Mouse (Mus musculus) heart, embryonic 14.5 days (tissue): ENCODE measurements around the gene Crybb1. TPM values are rescaled to one million over a fixed set of nuclear protein-coding genes. Genes with fewer than 3 reads are reported as not detected.

Experiments used
- ATAC-seq: fragments of 200-750 bp; cut with Nextera tagmentation; 2 replicates; pipeline ENCODE4 v1.8.0; 2017; ENCODE audit warnings: low read depth, moderate TSS enrichment; ENCODE audit not compliant: insufficient number of reproducible peaks, insufficient read depth, low FRiP score
- H3K27ac ChIP-seq, 2 experiments: fragments of 200-500 bp in 1 of 2; fragments of 300-500 bp in 1 of 2; sonication (generic) in 1 of 2; replicated peaks in 1 of 2; 2 replicates each; pipeline ENCODE4 v1.5.1; 2012 to 2014; ENCODE audit warnings: low read depth in 2 of 2, low read length in 2 of 2, control low read depth in 1 of 2, mild to moderate bottlenecking in 1 of 2, mixed read lengths in 1 of 2; ENCODE audit not compliant: control insufficient read depth in 1 of 2, insufficient read depth in 1 of 2
- H3K27me3 ChIP-seq: fragments of 300-500 bp; sonication (generic); 2 replicates; pipeline ENCODE4 v1.6.1; 2014; ENCODE audit warnings: mild to moderate bottlenecking, low read length, control low read depth; ENCODE audit not compliant: control insufficient read depth, insufficient read depth
- H3K36me3 ChIP-seq: fragments of 300-500 bp; sonication (generic); 2 replicates; pipeline ENCODE4 v1.6.1; 2014; ENCODE audit warnings: mild to moderate bottlenecking, control low read depth, low read length, mixed read lengths; ENCODE audit not compliant: control insufficient read depth, insufficient read depth
- H3K4me1 ChIP-seq, 2 experiments: fragments of 200-500 bp in 1 of 2; fragments of 300-500 bp in 1 of 2; sonication (generic) in 1 of 2; 2 replicates each; pipeline ENCODE4 v1.6.1; 2012 to 2014; ENCODE audit warnings: low read length in 2 of 2, control low read depth in 1 of 2, mixed read lengths in 1 of 2; ENCODE audit not compliant: control insufficient read depth in 2 of 2, insufficient read depth in 2 of 2
- H3K4me2 ChIP-seq: fragments of 300-500 bp; sonication (generic); 2 replicates; pipeline ENCODE4 v1.6.1; 2014; ENCODE audit warnings: mild to moderate bottlenecking, low read length
- H3K4me3 ChIP-seq, 2 experiments: fragments of 200-500 bp in 1 of 2; fragments of 300-500 bp in 1 of 2; sonication (generic) in 1 of 2; 2 replicates each; pipeline ENCODE4 v1.5.1; 2012 to 2014; ENCODE audit warnings: low read length in 2 of 2, mild to moderate bottlenecking in 2 of 2, control low read depth in 1 of 2, low read depth in 1 of 2, moderate library complexity in 1 of 2; ENCODE audit not compliant: control insufficient read depth in 1 of 2, insufficient read depth in 1 of 2
- H3K9ac ChIP-seq: fragments of 300-500 bp; sonication (generic); 2 replicates; pipeline ENCODE4 v1.6.1; 2014; ENCODE audit warnings: mild to moderate bottlenecking, low read length
- H3K9me3 ChIP-seq: fragments of 300-500 bp; sonication (generic); 2 replicates; pipeline ENCODE4 v1.6.1; 2016; ENCODE audit warnings: low read length, control low read depth; ENCODE audit not compliant: control insufficient read depth
- WGBS: fragments of 180-500 bp; shearing (Covaris S2); extraction: QIAGEN DNeasy Blood & Tissue Kit; methylation state at CpG from one replicate; pipeline ENCODE4 v1.1.7; 2014; 5-methylcytosine and 5-hydroxymethylcytosine counted together
- polyA plus RNA-seq: library from polyadenylated mRNA; unstranded; fragments of >200 nt; fragmentation: Nextera tagmentation; extraction: Ambion mirVana; gene quantifications from 2 replicates; pipeline ENCODE4 v1.2.1, GENCODE M21; 2014

Crybb1 gene
- polyA plus RNA-seq, 1 experiment from 2014 or later: 1.0 TPM

- peaks cover 55% of the 10 kb centered on the region for H3K27me3 ChIP-seq
- 7% methylated on average over 10 of the region's 10 CpGs for WGBS
- no peak overlapping the region for H3K9ac ChIP-seq
- H3K9me3 ChIP-seq: no peaks in the 10 kb centered on the region
- H3K4me1 ChIP-seq: no peaks in the 10 kb centered on the region; a peak in 1 of 4 replicates
- no peak overlapping the region for H3K4me3 ChIP-seq
- no peak overlapping the region for H3K27ac ChIP-seq
- 0 out of 2 replicates have a peak overlapping the region, but pooled peaks have one; percentile 16 for H3K4me2 ChIP-seq
- no peaks in the 10 kb centered on the region for H3K36me3 ChIP-seq
- no peak for ATAC-seq
Measured at GRCm38 (mm10) chr5:112265515-112265914, 9.9 kb downstream of the Crybb1 start.

- H3K9ac ChIP-seq: no peak overlapping the region
- no peaks in the 10 kb centered on the region for H3K36me3 ChIP-seq
- H3K4me3 ChIP-seq: no peak overlapping the region
- H3K27me3 ChIP-seq: peaks cover 62% of the 10 kb centered on the region
- no peak overlapping the region for H3K27ac ChIP-seq
- no peaks in the 10 kb centered on the region; a peak in 1 of 4 replicates for H3K4me1 ChIP-seq
- 58% methylated on average over 9 of the region's 9 CpGs for WGBS
- no peak for ATAC-seq
- H3K9me3 ChIP-seq: no peaks in the 10 kb centered on the region
- H3K4me2 ChIP-seq: 0 out of 2 replicates have a peak overlapping the region, but pooled peaks have one; percentile 16
Measured at GRCm38 (mm10) chr5:112266011-112266777, 10.6 kb downstream of the Crybb1 start.

- Histone ChIP-seq H3K9me3 (no peaks in the 10 kb centered on the region), H3K4me1 (peaks cover 0 to 6% of the 10 kb centered on the region in 2 experiments; a peak in 1 of 4 replicates), H3K4me3 (no peak overlapping the region), H3K4me2 (no peak overlapping the region), H3K9ac (no peak overlapping the region), H3K36me3 (no peaks in the 10 kb centered on the region), H3K27ac (no peak overlapping the region), H3K27me3 (peaks cover 51% of the 10 kb centered on the region)
- ATAC-seq: no peak
- WGBS: 47% methylated on average over 24 of the region's 24 CpGs
Measured at GRCm38 (mm10) chr5:112270764-112271541, 15.3 kb downstream of the Crybb1 start.

DNA sequence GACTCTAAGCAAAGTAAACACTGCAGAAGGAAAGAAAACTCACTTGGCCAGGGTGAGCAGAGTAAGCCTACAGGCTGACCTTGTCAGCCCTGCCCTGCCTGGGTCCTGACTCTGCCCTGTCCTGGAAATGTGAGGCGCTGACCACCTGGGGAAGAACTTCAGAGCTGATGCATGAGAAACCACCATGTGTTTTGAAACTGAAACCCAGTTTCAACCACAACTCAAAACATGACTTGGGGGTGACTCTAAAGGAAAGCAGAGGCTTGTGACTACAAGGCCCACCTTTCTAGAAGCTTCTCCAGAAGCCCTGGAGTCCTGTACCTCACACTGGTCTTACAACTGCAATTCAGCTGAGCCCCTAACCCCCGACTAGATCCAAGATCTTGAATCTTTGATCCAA is 17.3 kb downstream of the Crybb1 start:
- Histone ChIP-seq H3K27me3 (peaks cover 33% of the 10 kb centered on the region), H3K4me3 (no peak overlapping the region), H3K9ac (no peak overlapping the region), H3K4me2 (no peak overlapping the region), H3K27ac (no peak overlapping the region), H3K36me3 (no peaks in the 10 kb centered on the region), H3K9me3 (no peaks in the 10 kb centered on the region), H3K4me1 (peaks cover 0 to 12% of the 10 kb centered on the region in 2 experiments; a peak in 3 of 4 replicates)
- 63% methylated on average over 2 of the region's 2 CpGs for WGBS
- no peak for ATAC-seq

DNA sequence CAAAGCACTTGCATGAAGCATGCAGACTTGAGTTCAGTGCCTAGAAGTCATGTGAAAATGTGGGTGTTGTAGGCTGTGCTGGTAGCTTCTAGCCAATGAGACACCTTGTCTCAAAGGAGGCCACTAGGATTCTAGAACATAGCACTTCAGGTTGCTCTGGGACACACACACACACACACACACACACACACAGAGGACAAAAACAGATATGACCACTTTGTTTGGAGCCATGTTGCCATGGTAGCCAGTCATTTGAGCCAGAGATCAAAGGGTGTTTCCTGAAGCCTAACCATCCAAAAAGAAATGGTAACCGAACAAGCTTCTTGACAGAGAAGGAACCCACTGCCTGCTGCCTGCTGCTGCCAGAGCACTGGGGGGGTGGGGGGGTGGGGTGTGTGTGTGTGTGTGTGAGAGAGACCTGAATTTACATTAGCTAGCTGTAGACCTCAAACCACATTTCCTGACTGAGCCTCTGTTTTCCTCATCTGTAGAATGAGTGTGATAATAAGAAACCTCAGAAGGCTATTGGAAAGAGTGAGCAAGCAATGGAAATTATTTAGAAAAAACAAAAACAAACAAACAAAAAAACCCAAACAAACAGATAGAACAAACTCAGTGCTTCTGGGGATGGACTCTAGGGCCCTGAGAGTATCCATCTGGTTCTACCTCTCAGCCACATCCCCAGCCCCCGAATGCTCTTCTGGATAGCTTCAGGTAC is 18.3 kb downstream of the Crybb1 start:
- Histone ChIP-seq H3K4me1 (peaks cover 3 to 17% of the 10 kb centered on the region in 2 experiments), H3K27ac (no peak overlapping the region), H3K9me3 (no peaks in the 10 kb centered on the region), H3K4me2 (no peak overlapping the region), H3K4me3 (no peak overlapping the region), H3K36me3 (no peaks in the 10 kb centered on the region), H3K27me3 (peaks cover 23% of the 10 kb centered on the region), H3K9ac (no peak overlapping the region)
- 49% methylated on average over 2 of the region's 2 CpGs for WGBS
- ATAC-seq: no peak

- Histone ChIP-seq H3K27me3 (peaks cover 12% of the 10 kb centered on the region), H3K4me3 (peak overlapping the region in 1 of 2 experiments; percentile 80; a peak in 1 of 4 replicates), H3K4me1 (peaks cover 12 to 28% of the 10 kb centered on the region in 2 experiments), H3K4me2 (peak overlapping the region; percentile 59), H3K9ac (no peak overlapping the region), H3K36me3 (no peaks in the 10 kb centered on the region), H3K9me3 (no peaks in the 10 kb centered on the region), H3K27ac (no peak overlapping the region)
- ATAC-seq: no peak
- 66% methylated on average over 4 of the region's 4 CpGs for WGBS
Measured at GRCm38 (mm10) chr5:112275021-112275804, 19.6 kb downstream of the Crybb1 start.
